Mouse (Mus musculus) MN1 (cell line): Measurements from ENCODE around the gene Ptgs1.
A peak's percentile ranks its signal among the peaks of the same experiment; 100 is the strongest.
"Not testable (repeated sequence)": the region's sequence is repeated elsewhere in the genome, so short reads cannot be mapped to it uniquely, and the experiment has no call there.

Source experiments
- DNase-seq: peaks from one replicate; pipeline ENCODE4 v3.0.0-alpha.2; 2016; ENCODE audit warnings: low spot score

The Ptgs1 gene

GRCm38 (mm10) chr2:36230366-36230765 is at the start of gene Ptgs1:
Gene Ptgs1, plus strand, starts transcription at chr2:36230426.
- DNase-seq = peak; percentile 64

- not testable (repeated sequence) for DNase-seq
These were observed 48.4 kb upstream of the Ptgs1 start for GRCm38 (mm10) chr2:36181587-36182368.

GRCm38 (mm10) chr2:36183278-36183677 is 46.9 kb upstream of the Ptgs1 start:
- no peak for DNase-seq

GRCm38 (mm10) chr2:36184192-36184591 is 46.0 kb upstream of the Ptgs1 start:
- DNase-seq = no peak

- DNase-seq = no peak
These were observed 45.4 kb upstream of the Ptgs1 start for GRCm38 (mm10) chr2:36184876-36185275.

- DNase-seq = not testable (repeated sequence)
These were observed 41.0 kb upstream of the Ptgs1 start for GRCm38 (mm10) chr2:36189200-36189599.

- no peak for DNase-seq
These were observed 38.9 kb upstream of the Ptgs1 start for GRCm38 (mm10) chr2:36191098-36191941.

GRCm38 (mm10) chr2:36197021-36197420 is 33.2 kb upstream of the Ptgs1 start:
- no peak for DNase-seq

GRCm38 (mm10) chr2:36197919-36198881 is 32.0 kb upstream of the Ptgs1 start:
- no peak for DNase-seq

GRCm38 (mm10) chr2:36198882-36199262 is 31.4 kb upstream of the Ptgs1 start:
- no peak for DNase-seq

- DNase-seq = no peak
These were observed 29.4 kb upstream of the Ptgs1 start for GRCm38 (mm10) chr2:36200813-36201212.

- peak; percentile 60 for DNase-seq
These were observed 28.2 kb upstream of the Ptgs1 start for GRCm38 (mm10) chr2:36201756-36202610.

GRCm38 (mm10) chr2:36202611-36202880 is 27.7 kb upstream of the Ptgs1 start:
- DNase-seq = no peak

- peak; percentile 45 for DNase-seq
These were observed 27.0 kb upstream of the Ptgs1 start for GRCm38 (mm10) chr2:36203011-36203825.

- DNase-seq = no peak
These were observed 25.6 kb upstream of the Ptgs1 start for GRCm38 (mm10) chr2:36204595-36204994.

GRCm38 (mm10) chr2:36207071-36207470 is 23.2 kb upstream of the Ptgs1 start:
- no peak for DNase-seq

GRCm38 (mm10) chr2:36210796-36211195 is 19.4 kb upstream of the Ptgs1 start:
- no peak for DNase-seq

- DNase-seq = no peak
These were observed 18.4 kb upstream of the Ptgs1 start for GRCm38 (mm10) chr2:36211785-36212184.

- DNase-seq = peak; percentile 49
These were observed 17.1 kb upstream of the Ptgs1 start for GRCm38 (mm10) chr2:36213108-36213507.

- peak; percentile 90 for DNase-seq
These were observed 16.2 kb upstream of the Ptgs1 start for GRCm38 (mm10) chr2:36214023-36214422.
